Comparison of ENCODE assay signal across 8 mouse cellular contexts in the genomic region with DNA sequence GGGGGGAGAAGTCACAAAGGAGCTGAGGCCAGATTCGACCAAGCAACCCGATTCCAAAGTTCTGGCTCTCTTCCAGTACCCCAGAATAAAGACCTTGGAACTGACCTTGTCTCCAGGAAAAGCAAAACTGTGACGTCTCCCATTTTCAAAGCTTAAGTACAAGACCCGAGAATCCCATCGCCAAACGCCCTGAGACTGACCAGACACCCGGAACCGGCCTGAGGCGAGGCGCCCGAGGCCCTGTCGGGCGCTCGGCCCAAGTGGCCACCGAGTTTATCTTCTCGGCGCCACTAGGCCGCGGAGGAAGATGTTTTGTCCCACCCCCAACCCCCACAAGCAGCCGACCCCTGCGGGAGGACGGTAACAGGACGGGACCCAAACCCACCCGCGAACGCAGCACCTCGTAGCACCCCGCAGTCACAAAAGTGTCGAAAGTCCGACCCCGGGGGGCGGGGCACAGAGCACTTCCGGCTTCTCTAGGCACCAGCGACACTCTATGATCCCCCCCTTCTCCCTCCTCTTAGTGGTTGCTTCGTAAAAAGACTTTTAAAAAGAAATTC. TPM values are rescaled to one million over a fixed set of nuclear protein-coding genes. Genes with fewer than 3 reads are reported as not detected.
DNase-seq lines count a peak whose midpoint lies in the region; ATAC-seq and TF ChIP-seq lines count a peak whose summit lies in the region.

TSS of gene Zkscan3 (minus strand) at position 469 of the 560 bp plus-strand sequence.

- under 1% methylated on average over 35 of the region's 35 CpGs for WGBS in bone marrow, adult 2 months
- WGBS in embryonic facial prominence, embryonic 15.5 days, result under 1% methylated on average over 35 of the region's 35 CpGs
- WGBS in kidney, embryonic 14.5 days, result under 1% methylated on average over 35 of the region's 35 CpGs

- no peaks in the 10 kb centered on the region for H3K27me3 ChIP-seq in embryonic facial prominence, embryonic 15.5 days
- H3K27me3 ChIP-seq in kidney, embryonic 14.5 days (ENCODE audit: control insufficient read depth, insufficient read depth, low read length), result no peaks in the 10 kb centered on the region

- H3K4me3 ChIP-seq in bone marrow, adult 2 months (replicated peaks; ENCODE audit: control insufficient read depth, low read depth, low read length), result peak within 1 kb of the TSS; percentile 91
- H3K4me3 ChIP-seq in embryonic facial prominence, embryonic 15.5 days (replicated peaks), result peak within 1 kb of the TSS; percentile 89
- H3K4me3 ChIP-seq in kidney, embryonic 14.5 days (ENCODE audit: low read length), result peak within 1 kb of the TSS; percentile 88

- no peaks in the 10 kb centered on the region for H3K4me1 ChIP-seq in bone marrow, adult 2 months (ENCODE audit: control insufficient read depth, insufficient read depth, low read length)
- peaks cover 11% of the 10 kb centered on the region for H3K4me1 ChIP-seq in embryonic facial prominence, embryonic 15.5 days
- peaks cover 6% of the 10 kb centered on the region; the same call in 1 of the 2 replicates for H3K4me1 ChIP-seq in kidney, embryonic 14.5 days (ENCODE audit: control insufficient read depth, insufficient read depth, low read length)

- no peak; the same call in 1 of the 2 replicates for TF ChIP-seq CTCF in bone marrow, adult 2 months (IDR thresholded peaks at IDR 0.05; ENCODE audit: control insufficient read depth, insufficient read depth, low read length)

- DNase-seq in 416B (ENCODE audit: low read depth) (peak; percentile 84), liver (peak; percentile 89)
- peak; percentile 81 to 84 for DNase-seq in heart, adult 9 months (ENCODE audit: low spot score in 2 of 2)
- peak; percentile 84 to 93 for DNase-seq in spleen, postnatal 4 days (ENCODE audit: low spot score in 2 of 2)

- ATAC-seq in embryonic facial prominence, embryonic 15.5 days (ENCODE audit: insufficient number of reproducible peaks, low FRiP score, low TSS enrichment, low read depth), result peak; percentile 90
- ATAC-seq in kidney, embryonic 14.5 days (ENCODE audit: low FRiP score, low TSS enrichment), result peak; percentile 95
- peak; percentile 97 for ATAC-seq in monocyte, adult 5-6 weeks (replicated peaks; ENCODE audit: insufficient number of reproducible peaks, low FRiP score, low TSS enrichment, poor library complexity, severe bottlenecking)

- H3K9ac ChIP-seq in embryonic facial prominence, embryonic 15.5 days, result peak within 1 kb of the TSS; percentile 81
- H3K9ac ChIP-seq in kidney, embryonic 14.5 days (ENCODE audit: low read depth, low read length), result peak within 1 kb of the TSS; percentile 87

- no peaks in the 10 kb centered on the region for H3K9me3 ChIP-seq in embryonic facial prominence, embryonic 15.5 days (replicated peaks)
- no peaks in the 10 kb centered on the region for H3K9me3 ChIP-seq in kidney, embryonic 14.5 days (ENCODE audit: control insufficient read depth, low read length)

- peak within 1 kb of the TSS; percentile 52 for H3K4me2 ChIP-seq in embryonic facial prominence, embryonic 15.5 days (replicated peaks)
- peak within 1 kb of the TSS; percentile 73 for H3K4me2 ChIP-seq in kidney, embryonic 14.5 days (replicated peaks; ENCODE audit: low read depth, low read length)

- peak within 1 kb of the TSS; percentile 52 for H3K27ac ChIP-seq in bone marrow, adult 2 months (ENCODE audit: control insufficient read depth, insufficient read depth, low read depth, low read length, poor library complexity)
- H3K27ac ChIP-seq in embryonic facial prominence, embryonic 15.5 days (replicated peaks), result peak within 1 kb of the TSS; percentile 66
- H3K27ac ChIP-seq in kidney, embryonic 14.5 days (ENCODE audit: low read depth, low read length), result peak within 1 kb of the TSS; percentile 74

- TF ChIP-seq POLR2A in bone marrow, adult 2 months (IDR thresholded peaks at IDR 0.05; ENCODE audit: borderline replicate concordance, control insufficient read depth, low read depth, low read length), result peak; percentile 82; the same call in 1 of the 2 replicates

- H3K36me3 ChIP-seq in embryonic facial prominence, embryonic 15.5 days, result peaks cover 12% of the 10 kb centered on the region
- peaks cover 15% of the 10 kb centered on the region; the same call in 1 of the 2 replicates for H3K36me3 ChIP-seq in kidney, embryonic 14.5 days (ENCODE audit: control insufficient read depth, insufficient read depth, low read length)

RNA-seq across cellular contexts. Expression of gene Zkscan3, which starts in this region (rescaled TPM):
- 17.1 and 25.5 TPM in 2 replicates for polyA plus RNA-seq in bone marrow, adult 2 months (2011; ENCODE audit: insufficient read depth, insufficient read length, low replicate concordance, missing spikeins)
- polyA plus RNA-seq in embryonic facial prominence, embryonic 15.5 days (2015; fragmentation: Nextera tagmentation; extraction: Ambion mirVana), result 83.5 and 86.6 TPM in 2 replicates
- 73.9 and 80.4 TPM in 2 replicates for polyA plus RNA-seq in kidney, embryonic 14.5 days (2014; fragmentation: Nextera tagmentation; extraction: Ambion mirVana)
- 32.1 to 66.2 TPM (median 42.5 TPM) in 3 replicates for total RNA-seq in monocyte, adult 5-6 weeks (2017)

Comparison
In these comparisons a context has a peak if more than half of its experiments do, and no peak if none do; other contexts are left out.
1. Peak in every context shown above with its lines: DNase-seq, ATAC-seq, H3K4me3 ChIP-seq and H3K27ac ChIP-seq.